ENCODE assay signal across 8 mouse cellular contexts in genomic region chr3:158031371-158031925, GRCm38 (mm10). TPM values are rescaled to one million over a fixed set of nuclear protein-coding genes. Genes with fewer than 3 reads are reported as not detected.
DNase-seq lines count a peak whose midpoint lies in the region; ATAC-seq and TF ChIP-seq lines count a peak whose summit lies in the region.

No protein-coding gene starts in this region.

- no peaks in the 10 kb centered on the region for H3K27me3 ChIP-seq in G1E (ENCODE audit: insufficient read depth, low read length)
- no peaks in the 10 kb centered on the region for H3K27me3 ChIP-seq in forebrain, embryonic 15.5 days
- no peaks in the 10 kb centered on the region for H3K27me3 ChIP-seq in neural tube, embryonic 14.5 days (ENCODE audit: control insufficient read depth, insufficient read depth, low read length)
- H3K27me3 ChIP-seq in testis, adult 2 months (ENCODE audit: control insufficient read depth, insufficient read depth, low read length), result no peaks in the 10 kb centered on the region

- H3K27ac ChIP-seq in forebrain, embryonic 15.5 days (replicated peaks), result peak overlapping the region; percentile 96
- H3K27ac ChIP-seq in neural tube, embryonic 14.5 days (ENCODE audit: low read depth, low read length), result peak overlapping the region; percentile 83
- H3K27ac ChIP-seq in testis, adult 2 months (ENCODE audit: control insufficient read depth, insufficient read depth, low read depth, low read length), result peak overlapping the region; percentile 99

- TF ChIP-seq CTCF in G1E (IDR thresholded peaks at IDR 0.05; ENCODE audit: low read depth, low read length), result no peak
- TF ChIP-seq CTCF in testis, adult 2 months (IDR thresholded peaks at IDR 0.05; ENCODE audit: control insufficient read depth, insufficient read depth, insufficient replicate concordance, low read depth, low read length), result peak; percentile 15; the same call in 1 of the 2 replicates

- H3K4me2 ChIP-seq in forebrain, embryonic 15.5 days (replicated peaks), result peak overlapping the region; percentile 70
- H3K4me2 ChIP-seq in neural tube, embryonic 14.5 days (ENCODE audit: low read depth, low read length), result peak overlapping the region; percentile 89

- H3K9ac ChIP-seq in forebrain, embryonic 15.5 days (replicated peaks), result peak overlapping the region; percentile 85
- H3K9ac ChIP-seq in neural tube, embryonic 14.5 days (replicated peaks; ENCODE audit: low read depth, low read length), result peak overlapping the region; percentile 95

- peaks cover 14% of the 10 kb centered on the region for H3K36me3 ChIP-seq in G1E (replicated peaks)
- peaks cover 3% of the 10 kb centered on the region; the same call in 1 of the 2 replicates for H3K36me3 ChIP-seq in forebrain, embryonic 15.5 days
- H3K36me3 ChIP-seq in neural tube, embryonic 14.5 days (ENCODE audit: control insufficient read depth, insufficient read depth, low read length), result no peaks in the 10 kb centered on the region
- H3K36me3 ChIP-seq in testis, adult 2 months (ENCODE audit: control insufficient read depth, insufficient read depth, low read length), result peaks cover 1% of the 10 kb centered on the region; the same call in 1 of the 2 replicates

- intact Hi-C loops in heart, postnatal 25 days (cut with DNase I), result loop anchor here (10.0 kb wide), 1 partner anchor 497 kb away; the partner anchor contains the start of gene Zranb2

- peaks cover 25% of the 10 kb centered on the region for H3K4me1 ChIP-seq in G1E (ENCODE audit: insufficient read depth, low read depth, low read length)
- peaks cover 29% of the 10 kb centered on the region for H3K4me1 ChIP-seq in forebrain, embryonic 15.5 days
- peaks cover 17% of the 10 kb centered on the region; the same call in 1 of the 2 replicates for H3K4me1 ChIP-seq in neural tube, embryonic 14.5 days (ENCODE audit: control insufficient read depth, insufficient read depth, low read length)
- H3K4me1 ChIP-seq in testis, adult 2 months (ENCODE audit: control insufficient read depth, insufficient read depth, low read length), result no peaks in the 10 kb centered on the region

- WGBS in forebrain, embryonic 15.5 days, result under 1% methylated on average over 61 of the region's 61 CpGs
- WGBS in neural tube, embryonic 14.5 days, result under 1% methylated on average over 59 of the region's 61 CpGs

- TF ChIP-seq POLR2A in testis, adult 2 months (IDR thresholded peaks at IDR 0.05; ENCODE audit: control insufficient read depth, low read depth, low read length), result peak; percentile 89

- ATAC-seq in G1E (ENCODE audit: extremely low read depth, insufficient number of reproducible peaks, low FRiP score, poor library complexity, severe bottlenecking), result peak; percentile 67
- ATAC-seq in forebrain, embryonic 15.5 days (replicated peaks), result peak; percentile 94
- peak; percentile 92 for ATAC-seq in neural tube, embryonic 14.5 days (ENCODE audit: low read depth)

- peak; percentile 63 for DNase-seq in G1E (ENCODE audit: low spot score)
- DNase-seq in cerebellum, adult 11-12 months, result peak; percentile 81
- DNase-seq in heart, postnatal 25 days (ENCODE audit: low spot score), result peak; percentile 67
- DNase-seq in layer of hippocampus, adult 18-20 months (ENCODE audit: low spot score in 2 of 2), result peak; percentile 83 to 91
- peak; percentile 83 to 89 for DNase-seq in lung, adult 18-20 months

- H3K9me3 ChIP-seq in G1E (replicated peaks), result no peaks in the 10 kb centered on the region
- no peaks in the 10 kb centered on the region for H3K9me3 ChIP-seq in forebrain, embryonic 15.5 days
- no peaks in the 10 kb centered on the region for H3K9me3 ChIP-seq in neural tube, embryonic 14.5 days (ENCODE audit: control insufficient read depth, low read length)

- H3K4me3 ChIP-seq in G1E (ENCODE audit: low read depth, low read length), result peak overlapping the region; percentile 90
- peak overlapping the region; percentile 97 for H3K4me3 ChIP-seq in forebrain, embryonic 15.5 days
- peak overlapping the region; percentile 71 for H3K4me3 ChIP-seq in neural tube, embryonic 14.5 days (ENCODE audit: low read depth, low read length)
- H3K4me3 ChIP-seq in testis, adult 2 months (ENCODE audit: control insufficient read depth, low read depth, low read length), result peak overlapping the region; percentile 100

RNA-seq across cellular contexts. Expression of gene Srsf11, which starts 5.0 kb away (rescaled TPM):
- 399 and 426 TPM in 2 replicates for total RNA-seq in G1E (2014; fragmentation: Nextera tagmentation)
- total RNA-seq in G1E (2017), result 220 and 239 TPM in 2 replicates
- polyA plus RNA-seq in G1E (2012), result 87.1 and 90.8 TPM in 2 replicates
- 301 and 315 TPM in 2 replicates for polyA plus RNA-seq in forebrain, embryonic 15.5 days (2015; fragmentation: Nextera tagmentation; extraction: Ambion mirVana)
- 10 to 100 TPM; 47.9 to 51.1 TPM for total RNA-seq in heart, postnatal 25 days (2021)
- total RNA-seq in layer of hippocampus, adult 18-20 months (2021), result 100 to 1,000 TPM; 144 to 164 TPM
- 284 and 285 TPM in 2 replicates for polyA plus RNA-seq in neural tube, embryonic 14.5 days (2014; fragmentation: Nextera tagmentation; extraction: Ambion mirVana)
- 216 and 254 TPM in 2 replicates for polyA plus RNA-seq in testis, adult 2 months (2012; rRNA removed)

RNA-seq across cellular contexts. Expression of gene Lrrc40, which starts 5.0 kb away (rescaled TPM):
- total RNA-seq in G1E (2014; fragmentation: Nextera tagmentation) (78.3 and 105 TPM in 2 replicates), G1E (2017) (56.9 and 60.4 TPM in 2 replicates)
- polyA plus RNA-seq in G1E (2012), result 33.0 TPM in 2 replicates
- polyA plus RNA-seq in forebrain, embryonic 15.5 days (2015; fragmentation: Nextera tagmentation; extraction: Ambion mirVana), result 59.9 and 65.2 TPM in 2 replicates
- 10 to 100 TPM in 1 of 2 experiments, 1 to 10 TPM in 1; 9.3 to 10.7 TPM for total RNA-seq in heart, postnatal 25 days (2021)
- total RNA-seq in layer of hippocampus, adult 18-20 months (2021), result 10 to 100 TPM; 26.0 to 29.4 TPM
- 52.8 and 56.3 TPM in 2 replicates for polyA plus RNA-seq in neural tube, embryonic 14.5 days (2014; fragmentation: Nextera tagmentation; extraction: Ambion mirVana)
- polyA plus RNA-seq in testis, adult 2 months (2012; rRNA removed), result 7.0 and 8.7 TPM in 2 replicates

Comparison
In these comparisons a context has a peak if more than half of its experiments do, and no peak if none do; other contexts are left out.
1. Peak in every context shown above with its lines: DNase-seq, ATAC-seq, H3K4me3 ChIP-seq and H3K27ac ChIP-seq.